Mouse (Mus musculus): ENCODE measurements around the gene Fam71f1.
A peak's percentile ranks its signal among the peaks of the same experiment; 100 is the strongest.

- TF ChIP-seq CTCF (IDR thresholded peaks at IDR 0.05; ENCODE audit: borderline replicate concordance, extremely low read depth, insufficient read depth, insufficient read length) (no peak), POLR2A (IDR thresholded peaks at IDR 0.05; ENCODE audit: borderline replicate concordance, extremely low read depth, insufficient read depth, insufficient read length, poor library complexity, severe bottlenecking) (peak; percentile 49; the same call in 1 of the 2 replicates)
These were observed 46.4 kb upstream of the Fam71f1 start, which contains the start of gene Hilpda for GRCm38 (mm10) chr6:29272312-29273072.
